Mouse (Mus musculus): ENCODE results near the gene Kif6.

GRCm38 (mm10) chr17:49756862-49757261 lies 141.9 kb downstream of the Kif6 start:
- TF ChIP-seq CTCF (conservative IDR thresholded peaks at IDR 0.05; ENCODE audit: low read length) (no peak), NANOG (IDR thresholded peaks at IDR 0.05; ENCODE audit: borderline replicate concordance, low read length) (no peak)

Measured in E14TG2a.4 (cell line).